ENCODE assay signal across 32 mouse cellular contexts in genomic region chr12:36194976-36195375, GRCm38 (mm10). TPM values are rescaled to one million over a fixed set of nuclear protein-coding genes. Genes with fewer than 3 reads are reported as not detected.
DNase-seq lines count a peak whose midpoint lies in the region; ATAC-seq and TF ChIP-seq lines count a peak whose summit lies in the region.
"Had no signal": no experiment of that assay in that cellular context is flagged by ENCODE, and none has a peak within 500 bp of the region (broad histone marks: within the 10 kb centered on the region; RNA-seq: fewer than 3 reads in every experiment).

No protein-coding gene starts in this region.

- no peak overlapping the region for H3K27ac ChIP-seq in gastrocnemius, adult 2 months
- H3K27ac ChIP-seq in heart, postnatal 0 days (ENCODE audit: low read depth): no peak overlapping the region
- H3K27ac ChIP-seq in ES-Bruce4 (ENCODE audit: insufficient read depth, low read length): no peak overlapping the region
- peak overlapping the region; percentile 45 for H3K27ac ChIP-seq in brown adipose tissue, adult 24 weeks (replicated peaks; ENCODE audit: low read depth, low read length)
- H3K27ac ChIP-seq: forebrain, embryonic 10.5 days; forebrain, embryonic 13.5 days; heart, embryonic 10.5 days; heart, embryonic 13.5 days; hindbrain, embryonic 12.5 days; hindbrain, embryonic 15.5 days had no signal

- H3K27me3 ChIP-seq in heart, postnatal 0 days (ENCODE audit: control insufficient read depth, insufficient read depth, low read length): no peaks in the 10 kb centered on the region
- no peaks in the 10 kb centered on the region for H3K27me3 ChIP-seq in ES-Bruce4 (ENCODE audit: control insufficient read depth, insufficient read depth, low read length, poor library complexity, severe bottlenecking)
- H3K27me3 ChIP-seq: forebrain, embryonic 13.5 days; heart, embryonic 13.5 days; hindbrain, embryonic 12.5 days; hindbrain, embryonic 15.5 days; Patski had no signal

- no peak overlapping the region for H3K4me2 ChIP-seq in heart, postnatal 0 days (ENCODE audit: low read depth, low read length)
- H3K4me2 ChIP-seq: forebrain, embryonic 13.5 days; heart, embryonic 13.5 days; hindbrain, embryonic 12.5 days; hindbrain, embryonic 15.5 days had no signal

- H3K4me1 ChIP-seq in heart, postnatal 0 days (ENCODE audit: control insufficient read depth, insufficient read depth): no peaks in the 10 kb centered on the region
- no peaks in the 10 kb centered on the region for H3K4me1 ChIP-seq in ES-Bruce4 (ENCODE audit: control insufficient read depth, insufficient read depth, low read length)
- H3K4me1 ChIP-seq in brown adipose tissue, adult 24 weeks (ENCODE audit: control insufficient read depth, insufficient read depth, insufficient read length, low read length): no peaks in the 10 kb centered on the region
- H3K4me1 ChIP-seq: forebrain, embryonic 10.5 days; forebrain, embryonic 13.5 days; heart, embryonic 10.5 days; heart, embryonic 13.5 days; hindbrain, embryonic 12.5 days; hindbrain, embryonic 15.5 days had no signal

- no peak overlapping the region for H3K4me3 ChIP-seq in gastrocnemius, adult 2 months
- H3K4me3 ChIP-seq in heart, postnatal 0 days (ENCODE audit: low read depth, low read length): no peak overlapping the region
- H3K4me3 ChIP-seq in ES-Bruce4 (ENCODE audit: low read depth, low read length): no peak overlapping the region
- H3K4me3 ChIP-seq in brown adipose tissue, adult 24 weeks (ENCODE audit: insufficient read depth, low read depth, low read length): no peak overlapping the region
- H3K4me3 ChIP-seq: forebrain, embryonic 10.5 days; forebrain, embryonic 13.5 days; heart, embryonic 10.5 days; heart, embryonic 13.5 days; hindbrain, embryonic 12.5 days; hindbrain, embryonic 15.5 days had no signal

- no peak for ATAC-seq in heart, postnatal 0 days (ENCODE audit: insufficient read depth, low read depth)
- ATAC-seq: activated CD4-positive, CD25-positive, alpha-beta regulatory T cell, adult 4 months; forebrain, embryonic 13.5 days; forebrain, embryonic 16.5 days; intestine, postnatal 0 days; Patski had no signal

- intact Hi-C loops in gastrocnemius, adult 2 months (cut with DNase I): no loop called here
- intact Hi-C loops in heart, postnatal 14 days (cut with DNase I): no loop called here

- no peak overlapping the region for H3K9ac ChIP-seq in heart, postnatal 0 days (replicated peaks; ENCODE audit: low read depth, low read length)
- no peak overlapping the region for H3K9ac ChIP-seq in ES-Bruce4 (ENCODE audit: low read depth, poor library complexity, severe bottlenecking)
- H3K9ac ChIP-seq: forebrain, embryonic 13.5 days; heart, embryonic 13.5 days; hindbrain, embryonic 12.5 days; hindbrain, embryonic 15.5 days had no signal

- H3K36me3 ChIP-seq in heart, postnatal 0 days (replicated peaks; ENCODE audit: control insufficient read depth, insufficient read depth, low read length): peaks cover 71% of the 10 kb centered on the region
- peaks cover 2% of the 10 kb centered on the region for H3K36me3 ChIP-seq in ES-Bruce4 (ENCODE audit: control insufficient read depth, insufficient read depth, low read length, poor library complexity, severe bottlenecking)

- TF ChIP-seq POLR2A in ES-Bruce4 (IDR thresholded peaks at IDR 0.05; ENCODE audit: insufficient read depth, low read length): no peak

- no peak for DNase-seq in gastrocnemius, adult 2 months
- DNase-seq in gastrocnemius, postnatal 25 days: no peak
- DNase-seq in heart, postnatal 0 days (ENCODE audit: low spot score): no peak
- DNase-seq in heart, postnatal 14 days: no peak
- DNase-seq in kidney, adult 8-10 months: no peak
- DNase-seq: adrenal gland, adult 8-10 months; adrenal gland, postnatal 25 days; cerebellum, adult 18-20 months; cerebellum, adult 9-10 months; cerebellum, postnatal 14 days; gastrocnemius, postnatal 10 days; heart, adult 18-20 months had no signal

- peak; percentile 20; the same call in 1 of the 2 replicates for TF ChIP-seq CTCF in gastrocnemius, adult 2 months (IDR thresholded peaks at IDR 0.05)
- peak; percentile 12; the same call in 1 of the 2 replicates for TF ChIP-seq CTCF in heart, postnatal 0 days (IDR thresholded peaks at IDR 0.05; ENCODE audit: low read depth)
- TF ChIP-seq CTCF in ES-Bruce4 (IDR thresholded peaks at IDR 0.05; ENCODE audit: low read depth, low read length): peak; percentile 24

- peaks cover 7% of the 10 kb centered on the region; the same call in 1 of the 2 replicates for H3K9me3 ChIP-seq in heart, postnatal 0 days (replicated peaks; ENCODE audit: control insufficient read depth, low read length)
- no peaks in the 10 kb centered on the region for H3K9me3 ChIP-seq in ES-Bruce4 (replicated peaks; ENCODE audit: control insufficient read depth, insufficient read depth, low read length, poor library complexity, severe bottlenecking)
- H3K9me3 ChIP-seq: G1E; heart, embryonic 10.5 days had no signal

- 85% methylated on average over 7 of the region's 7 CpGs for WGBS in heart, postnatal 0 days

- TF ChIP-seq EP300 in heart, postnatal 0 days (IDR thresholded peaks at IDR 0.05; ENCODE audit: low read depth): no peak
- TF ChIP-seq EP300 in ES-Bruce4 (IDR thresholded peaks at IDR 0.05; ENCODE audit: insufficient read depth, low read depth, low read length): no peak

RNA-seq across cellular contexts. Expression of gene Bzw2, which starts 37.1 kb away (rescaled TPM):
- total RNA-seq in gastrocnemius, adult 2 months (2021): 100 to 1,000 TPM; 107 to 130 TPM
- 100 to 1,000 TPM in 1 of 2 experiments, 10 to 100 TPM in 1; 83.3 to 127 TPM for total RNA-seq in gastrocnemius, postnatal 25 days (2021)
- 147 and 151 TPM in 2 replicates for total RNA-seq in heart, postnatal 0 days (2014; rRNA removed; ENCODE audit: low replicate concordance)
- polyA plus RNA-seq in heart, postnatal 0 days (2015; fragmentation: Nextera tagmentation; extraction: Ambion mirVana): 189 and 203 TPM in 2 replicates
- 100 to 1,000 TPM; 146 to 148 TPM for total RNA-seq in heart, postnatal 14 days (2021)
- polyA plus RNA-seq in ES-Bruce4 (2011; ENCODE audit: insufficient read depth, insufficient read length, low read depth, missing spikeins): 167 and 190 TPM in 2 replicates
- polyA plus RNA-seq in brown adipose tissue, adult 24 weeks (2012; ENCODE audit: insufficient read depth, insufficient read length, missing spikeins): 25.0 and 35.3 TPM in 2 replicates

RNA-seq across cellular contexts. Expression of gene Ankmy2, which starts 38.1 kb away (rescaled TPM):
- total RNA-seq in gastrocnemius, adult 2 months (2021): 1 to 10 TPM; 5.1 to 6.5 TPM
- total RNA-seq in gastrocnemius, postnatal 25 days (2021): 1 to 10 TPM; 6.3 to 6.4 TPM
- total RNA-seq in heart, postnatal 0 days (2014; rRNA removed; ENCODE audit: low replicate concordance): 8.9 and 9.9 TPM in 2 replicates
- 23.1 and 24.8 TPM in 2 replicates for polyA plus RNA-seq in heart, postnatal 0 days (2015; fragmentation: Nextera tagmentation; extraction: Ambion mirVana)
- 10 to 100 TPM; 16.9 to 20.5 TPM for total RNA-seq in heart, postnatal 14 days (2021)
- polyA plus RNA-seq in ES-Bruce4 (2011; ENCODE audit: insufficient read depth, insufficient read length, low read depth, missing spikeins): 20.1 and 25.1 TPM in 2 replicates
- polyA plus RNA-seq in brown adipose tissue, adult 24 weeks (2012; ENCODE audit: insufficient read depth, insufficient read length, missing spikeins): 16.4 and 16.6 TPM in 2 replicates

RNA-seq across cellular contexts. Expression of gene Lrrc72, which starts 58.2 kb away (rescaled TPM):
- not detected for total RNA-seq in gastrocnemius, adult 2 months (2021)
- not detected for total RNA-seq in gastrocnemius, postnatal 25 days (2021)
- total RNA-seq in heart, postnatal 0 days (2014; rRNA removed; ENCODE audit: low replicate concordance): not detected in 2 replicates
- not detected in 2 replicates for polyA plus RNA-seq in heart, postnatal 0 days (2015; fragmentation: Nextera tagmentation; extraction: Ambion mirVana)
- not detected for total RNA-seq in heart, postnatal 14 days (2021)
- polyA plus RNA-seq in ES-Bruce4 (2011; ENCODE audit: insufficient read depth, insufficient read length, low read depth, missing spikeins): not detected in 2 replicates
- polyA plus RNA-seq in brown adipose tissue, adult 24 weeks (2012; ENCODE audit: insufficient read depth, insufficient read length, missing spikeins): not detected in 2 replicates
- total RNA-seq: adrenal gland, adult 8-10 months; adrenal gland, postnatal 25 days; G1E; gastrocnemius, postnatal 10 days; gastrocnemius, postnatal 4 days; heart, adult 18-20 months; hematopoietic stem cell, adult 5-6 weeks had no signal
- polyA plus RNA-seq: activated CD4-positive, CD25-positive, alpha-beta regulatory T cell, adult 4 months; brain, embryonic 14.5 days; embryonic facial prominence, embryonic 11.5 days; embryonic facial prominence, embryonic 14.5 days; forebrain, embryonic 10.5 days; forebrain, embryonic 13.5 days; forebrain, embryonic 16.5 days; G1E; heart, embryonic 10.5 days; heart, embryonic 13.5 days; heart, embryonic 16.5 days; hindbrain, embryonic 12.5 days; hindbrain, embryonic 15.5 days; intestine, embryonic 14.5 days; intestine, postnatal 0 days; Patski had no signal
